Mouse (Mus musculus): ENCODE data around the gene Tpd52l1.

DNA sequence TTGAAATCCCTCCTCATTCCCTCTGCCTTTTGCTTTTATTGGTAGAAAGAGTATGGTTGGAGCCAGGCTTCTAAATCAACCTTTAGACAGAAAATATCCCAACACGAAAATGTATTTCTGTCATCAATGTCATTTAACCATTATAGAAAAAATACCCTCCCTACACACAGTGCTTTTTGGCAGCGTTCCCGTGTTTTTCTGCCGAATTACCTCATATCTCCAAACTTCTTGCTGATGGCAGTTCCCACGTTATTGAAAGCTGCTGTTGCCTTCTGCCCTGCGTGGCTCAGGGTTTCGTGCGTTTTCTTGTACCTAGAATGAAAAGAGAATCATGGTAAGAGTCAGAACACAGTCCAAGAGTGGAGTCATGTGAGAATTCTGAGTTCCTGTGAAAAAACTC, 99.4 kb downstream of the Tpd52l1 start:
- TF ChIP-seq POLR2A (IDR thresholded peaks at IDR 0.05; ENCODE audit: low read depth, low read length) (no peak), CTCF (IDR thresholded peaks at IDR 0.05; ENCODE audit: extremely low read depth, insufficient read length, insufficient replicate concordance, low read depth, low read length) (no peak)
